Mouse (Mus musculus) lung, postnatal 0 days (tissue): ENCODE results near the gene Lpp. TPM values are rescaled to one million over a fixed set of nuclear protein-coding genes. Genes with fewer than 3 reads are reported as not detected.

Experiments
- ATAC-seq: fragments of 200-750 bp; cut with Nextera tagmentation; 2 replicates; pipeline ENCODE4 v1.8.0; 2017; ENCODE audit warnings: moderate library complexity
- DNase-seq: peaks from one replicate; pipeline ENCODE4 v3.0.0-alpha.2; 2016; ENCODE audit warnings: low spot score
- H3K27ac ChIP-seq: fragments of 300-500 bp; sonication (generic); 2 replicates; pipeline ENCODE4 v1.5.1; 2014; ENCODE audit warnings: antibody characterized with exemption, mild to moderate bottlenecking, low read length, mixed read lengths
- H3K27me3 ChIP-seq: fragments of 300-500 bp; sonication (generic); replicated peaks from 2 replicates; pipeline ENCODE4 v1.6.1; 2014; ENCODE audit warnings: low read length, mixed read lengths; ENCODE audit not compliant: insufficient read depth
- H3K36me3 ChIP-seq: fragments of 300-500 bp; sonication (generic); 2 replicates; pipeline ENCODE4 v1.6.1; 2014; ENCODE audit warnings: low read length, mixed read lengths; ENCODE audit not compliant: insufficient read depth
- H3K4me1 ChIP-seq: fragments of 300-500 bp; sonication (generic); 2 replicates; pipeline ENCODE4 v1.6.1; 2014; ENCODE audit warnings: antibody characterized with exemption, low read depth, low read length, mixed read lengths; ENCODE audit not compliant: insufficient read depth
- H3K4me2 ChIP-seq: fragments of 300-500 bp; sonication (generic); replicated peaks from 2 replicates; pipeline ENCODE4 v1.6.1; 2014; ENCODE audit warnings: low read depth, mild to moderate bottlenecking, low read length, moderate library complexity, mixed read lengths
- H3K4me3 ChIP-seq: fragments of 300-500 bp; sonication (generic); 2 replicates; pipeline ENCODE4 v1.5.1; 2014; ENCODE audit warnings: low read depth, low read length
- H3K9ac ChIP-seq: fragments of 300-500 bp; sonication (generic); replicated peaks from 2 replicates; pipeline ENCODE4 v1.6.1; 2014; ENCODE audit warnings: low read depth, mild to moderate bottlenecking
- H3K9me3 ChIP-seq: fragments of 300-500 bp; sonication (generic); 2 replicates; pipeline ENCODE4 v1.6.1; 2016; ENCODE audit warnings: low read length, mixed read lengths
- CTCF ChIP-seq: IDR thresholded peaks from 2 replicates; pipeline ENCODE4 v1.5.1; 2016; ENCODE audit warnings: antibody characterized with exemption, mild to moderate bottlenecking
- EP300 ChIP-seq: IDR thresholded peaks from 2 replicates; pipeline ENCODE4 v1.6.1; 2016; ENCODE audit warnings: antibody characterized with exemption, mild to moderate bottlenecking, control low read depth
- WGBS: fragments of 180-500 bp; shearing (Covaris S2); extraction: QIAGEN DNeasy Blood & Tissue Kit; methylation state at CpG from one replicate; pipeline ENCODE4 v1.1.7; 2014; 5-methylcytosine and 5-hydroxymethylcytosine counted together
- polyA plus RNA-seq: library from polyadenylated mRNA; unstranded; fragments of >200 nt; fragmentation: Nextera tagmentation; extraction: Ambion mirVana; gene quantifications from 2 replicates; pipeline ENCODE4 v1.2.1, GENCODE M21; 2015

The Lpp gene
- polyA plus RNA-seq, 1 experiment from 2014 or later = 36.8 TPM

DNA sequence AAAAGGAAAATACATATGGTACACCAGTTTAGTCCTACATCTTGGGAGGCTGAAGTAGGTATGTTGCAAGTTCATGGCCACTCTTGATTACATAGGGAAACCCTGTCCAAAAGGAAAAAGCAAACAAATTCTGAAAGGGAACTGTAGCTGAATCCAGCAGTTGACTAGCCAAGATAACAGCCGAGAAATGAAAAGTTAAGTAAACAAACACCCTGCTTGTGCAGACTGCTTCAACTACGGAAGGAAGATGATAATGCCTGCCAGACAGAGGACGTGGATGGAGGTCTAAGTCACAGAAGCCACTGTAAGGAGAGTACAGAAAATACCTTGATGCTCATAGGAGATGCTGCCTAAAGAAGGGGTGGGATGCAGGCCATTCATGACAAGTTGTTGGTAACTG, 504.3 kb downstream of the Lpp start:
- peaks cover 5% of the 10 kb centered on the region; the same call in 1 of the 2 replicates for H3K4me1 ChIP-seq
- WGBS = 8% methylated on average over 3 of the region's 3 CpGs
- H3K4me2 ChIP-seq = no peak overlapping the region
- H3K27me3 ChIP-seq = no peaks in the 10 kb centered on the region
- H3K27ac ChIP-seq = no peak overlapping the region
- ATAC-seq (peak; percentile 52), DNase-seq (peak; percentile 67)
- no peak overlapping the region for H3K9ac ChIP-seq
- H3K9me3 ChIP-seq = no peaks in the 10 kb centered on the region
- TF ChIP-seq CTCF (no peak), EP300 (peak; percentile 46; the same call in 1 of the 2 replicates)
- H3K36me3 ChIP-seq = no peaks in the 10 kb centered on the region
- no peak overlapping the region for H3K4me3 ChIP-seq

DNA sequence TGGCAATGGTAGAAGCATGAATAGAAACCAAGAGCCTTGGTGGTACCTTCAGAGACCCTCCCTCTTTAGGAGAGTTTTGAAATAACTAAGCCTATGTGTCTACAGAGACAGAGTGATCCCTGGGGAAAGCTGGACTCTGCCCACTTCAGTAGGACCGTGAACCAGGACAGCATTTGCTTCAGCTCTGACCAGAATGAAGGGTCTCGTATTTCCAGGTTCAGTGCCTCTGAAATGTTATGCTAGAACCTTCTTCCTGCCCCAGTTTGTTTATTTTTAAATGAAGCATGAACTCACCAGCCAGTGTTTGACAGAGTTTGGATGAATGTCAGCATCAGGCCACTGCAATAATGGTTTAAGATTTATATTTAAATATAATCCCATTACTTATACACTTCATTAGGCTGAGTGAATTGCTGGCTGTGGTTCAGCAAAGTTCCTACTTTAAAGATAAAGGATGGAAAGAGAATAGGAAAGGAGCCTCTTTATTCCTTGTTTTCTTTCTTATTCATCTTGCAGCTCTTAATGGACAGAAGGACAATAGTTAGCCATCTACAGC, 507.0 kb downstream of the Lpp start:
- Histone ChIP-seq H3K4me3 (no peak overlapping the region), H3K27me3 (no peaks in the 10 kb centered on the region), H3K4me2 (no peak overlapping the region), H3K9ac (no peak overlapping the region), H3K9me3 (no peaks in the 10 kb centered on the region), H3K36me3 (no peaks in the 10 kb centered on the region), H3K27ac (no peak overlapping the region), H3K4me1 (peaks cover 5% of the 10 kb centered on the region; the same call in 1 of the 2 replicates)
- no peak for TF ChIP-seq CTCF
- TF ChIP-seq EP300 = no peak
- no peak for DNase-seq
- no peak for ATAC-seq
- 30% methylated on average over 2 of the region's 2 CpGs for WGBS

DNA sequence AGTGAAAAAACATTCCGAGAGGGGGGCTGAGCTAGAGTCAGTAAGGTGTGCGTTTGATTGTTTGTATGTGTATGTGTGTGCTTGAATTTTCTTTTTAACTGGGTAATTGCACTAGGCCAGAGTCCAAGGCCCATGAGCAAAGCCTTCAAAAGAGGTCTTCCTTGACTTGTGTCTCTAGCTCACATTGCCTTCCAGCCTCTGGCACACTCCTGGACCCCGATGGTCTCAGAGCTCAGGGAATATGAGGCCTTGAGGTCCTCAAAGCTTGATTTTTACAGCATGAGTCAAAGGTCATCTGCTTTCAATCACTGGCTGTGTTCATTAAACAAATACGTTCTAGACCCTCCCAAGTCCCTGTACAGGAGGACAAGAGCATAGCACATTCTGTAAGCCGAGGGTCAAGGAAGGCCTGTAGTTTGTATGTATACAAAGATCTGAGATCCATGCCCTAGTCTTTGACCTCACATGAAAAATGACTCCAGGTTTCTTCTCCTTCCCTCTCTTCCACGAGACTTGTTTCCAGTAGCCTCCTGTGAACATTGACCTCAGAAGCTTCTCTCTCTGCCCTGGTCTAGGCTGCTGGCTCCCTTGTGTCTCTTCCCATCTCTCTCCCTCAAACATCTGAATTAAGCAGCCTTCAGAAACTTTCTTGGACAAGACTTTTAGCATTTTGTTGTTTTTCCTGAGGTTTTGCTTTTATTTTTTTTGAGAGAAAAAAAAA, 508.0 kb downstream of the Lpp start:
- DNase-seq = no peak
- Histone ChIP-seq H3K4me1 (peaks cover 5% of the 10 kb centered on the region; the same call in 1 of the 2 replicates), H3K9me3 (no peaks in the 10 kb centered on the region), H3K4me3 (no peak overlapping the region), H3K27ac (no peak overlapping the region), H3K27me3 (no peaks in the 10 kb centered on the region), H3K9ac (no peak overlapping the region), H3K4me2 (no peak overlapping the region), H3K36me3 (no peaks in the 10 kb centered on the region)
- no peak for ATAC-seq
- 55% methylated on average over 6 of the region's 6 CpGs for WGBS
- TF ChIP-seq CTCF (no peak), EP300 (no peak)

DNA sequence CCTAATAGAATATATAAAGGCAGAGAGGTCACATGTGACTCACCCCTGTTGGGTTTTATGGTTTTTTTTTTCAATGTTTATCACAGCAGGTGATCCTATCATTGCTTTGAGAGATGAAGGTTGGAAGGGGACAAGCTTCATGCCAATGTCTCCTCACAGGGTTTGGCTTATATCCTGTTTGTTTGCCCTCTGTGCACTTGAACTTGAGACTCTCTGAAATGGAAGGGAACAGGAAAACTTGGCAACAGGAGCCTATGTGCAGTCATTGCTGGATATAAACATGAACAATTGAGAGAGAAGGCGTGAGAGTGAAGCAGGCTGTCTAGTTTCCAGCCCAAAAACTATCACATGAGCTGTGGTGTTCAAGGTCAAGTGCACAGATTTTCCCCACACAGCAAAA, 508.8 kb downstream of the Lpp start:
- Histone ChIP-seq H3K4me1 (peaks cover 5% of the 10 kb centered on the region; the same call in 1 of the 2 replicates), H3K9me3 (no peaks in the 10 kb centered on the region), H3K4me3 (no peak overlapping the region), H3K4me2 (no peak overlapping the region), H3K27ac (no peak overlapping the region), H3K9ac (no peak overlapping the region), H3K27me3 (no peaks in the 10 kb centered on the region), H3K36me3 (no peaks in the 10 kb centered on the region)
- DNase-seq (no peak), ATAC-seq (no peak)
- 50% methylated on average over 1 of the region's 1 CpGs for WGBS
- TF ChIP-seq EP300 (no peak), CTCF (no peak)

DNA sequence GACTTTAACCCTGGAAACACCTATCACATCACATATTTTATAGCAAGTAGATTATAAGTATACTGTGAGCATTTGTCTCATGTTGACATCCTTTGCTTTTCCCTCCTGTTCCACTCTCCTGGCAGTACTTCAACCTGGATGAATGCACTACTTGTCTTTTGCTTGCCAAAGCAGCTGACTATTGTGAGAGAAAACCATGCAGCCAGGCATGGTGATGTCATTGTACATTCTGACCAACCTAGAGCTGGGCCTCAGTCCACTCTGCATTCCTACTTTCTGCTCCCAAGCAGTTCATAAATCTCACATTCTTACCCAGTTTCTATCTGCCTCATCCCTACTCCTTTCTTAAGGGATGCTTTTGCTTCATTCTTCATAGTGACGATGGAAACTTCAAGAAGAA, 515.6 kb downstream of the Lpp start:
- TF ChIP-seq EP300 (no peak), CTCF (no peak)
- H3K9ac ChIP-seq = no peak overlapping the region
- no peak overlapping the region for H3K4me2 ChIP-seq
- no peaks in the 10 kb centered on the region for H3K4me1 ChIP-seq
- H3K36me3 ChIP-seq = no peaks in the 10 kb centered on the region
- no peak overlapping the region for H3K27ac ChIP-seq
- DNase-seq (peak; percentile 24), ATAC-seq (no peak)
- H3K4me3 ChIP-seq = no peak overlapping the region
- no peaks in the 10 kb centered on the region for H3K27me3 ChIP-seq
- no peaks in the 10 kb centered on the region for H3K9me3 ChIP-seq
- WGBS = 73% methylated on average over 1 of the region's 1 CpGs

DNA sequence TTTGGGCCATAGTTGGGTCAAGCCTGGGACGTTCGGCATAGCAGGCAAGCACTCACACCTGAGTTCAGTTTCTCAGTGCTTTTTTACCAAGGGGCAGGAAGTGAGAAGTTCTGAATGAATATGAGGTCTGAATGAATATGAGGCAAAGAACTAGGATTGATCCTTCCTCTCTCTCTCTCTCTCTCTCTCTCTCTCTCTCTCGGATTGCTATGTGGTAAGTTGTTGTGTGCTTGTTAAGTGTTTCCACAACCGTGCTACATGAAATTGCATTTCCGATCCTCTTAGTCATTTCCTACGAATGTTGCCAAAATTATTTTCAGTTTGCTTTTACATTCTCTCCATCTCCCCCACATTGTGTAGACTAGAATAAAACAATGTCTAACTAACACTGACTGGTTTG, 517.0 kb downstream of the Lpp start:
- H3K27ac ChIP-seq = no peak overlapping the region
- no peak overlapping the region for H3K9ac ChIP-seq
- no peak for ATAC-seq
- no peak for DNase-seq
- peaks cover 4% of the 10 kb centered on the region; the same call in 1 of the 2 replicates for H3K4me1 ChIP-seq
- TF ChIP-seq EP300 (no peak), CTCF (no peak)
- WGBS = 67% methylated on average over 6 of the region's 6 CpGs
- no peaks in the 10 kb centered on the region for H3K9me3 ChIP-seq
- no peak overlapping the region for H3K4me3 ChIP-seq
- H3K27me3 ChIP-seq = no peaks in the 10 kb centered on the region
- H3K36me3 ChIP-seq = no peaks in the 10 kb centered on the region
- no peak overlapping the region for H3K4me2 ChIP-seq
